Mouse (Mus musculus): ENCODE results near the gene Gm10188.

Gene Gm10188

DNA sequence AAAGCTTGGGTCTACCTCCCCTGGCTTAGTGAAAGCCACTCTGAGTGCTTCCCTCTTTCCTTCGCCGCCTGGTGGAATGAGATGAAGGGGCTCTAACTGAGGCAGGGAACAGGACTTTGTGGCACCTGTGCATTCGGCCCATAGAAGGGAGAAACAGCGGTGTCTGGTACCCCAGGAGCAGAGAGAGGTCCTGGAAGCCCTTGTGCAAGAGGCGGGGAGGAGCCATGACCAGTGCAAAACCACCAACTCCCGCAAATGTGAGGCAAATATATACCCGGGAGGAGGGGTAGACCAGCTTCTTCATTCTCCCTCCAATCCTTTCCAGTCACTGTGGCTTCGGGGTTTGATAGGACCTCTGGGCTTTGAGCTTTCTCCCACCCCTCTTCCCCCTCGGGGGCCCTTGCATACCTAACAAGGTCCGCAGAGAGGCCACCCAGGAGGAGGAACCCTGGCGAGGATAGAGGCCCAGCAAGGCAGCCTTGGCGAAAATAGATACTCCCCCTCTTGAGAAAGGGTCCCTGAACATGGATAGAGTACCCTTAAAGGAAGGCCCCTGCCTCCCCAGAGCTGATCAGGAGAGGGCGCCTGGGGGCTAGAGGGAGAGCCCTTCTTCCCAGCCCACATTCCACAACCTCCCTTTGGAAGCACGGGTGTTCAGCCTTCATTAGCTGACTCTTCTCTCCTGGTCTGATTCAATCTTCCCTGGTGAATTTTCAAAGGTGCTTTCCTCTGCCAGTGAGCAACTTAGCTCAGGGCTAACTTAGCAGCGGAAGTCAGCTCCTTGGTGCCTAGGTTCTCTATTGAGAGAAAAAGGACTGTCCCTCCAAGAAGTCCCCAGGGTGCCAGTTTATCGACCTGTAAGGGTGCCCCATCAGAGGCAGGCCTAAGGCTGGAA is 37.5 kb downstream of the Gm10188 start:
- no peak for DNase-seq

- DNase-seq = no peak
Measured at GRCm38 (mm10) chr1:132191093-132191785, 38.3 kb downstream of the Gm10188 start, which contains the start of the genes Lemd1 and AC124108.1. Lemd1 (plus strand) TSS chr1:132191431. AC124108.1 (plus strand) TSS chr1:132191457.

DNA sequence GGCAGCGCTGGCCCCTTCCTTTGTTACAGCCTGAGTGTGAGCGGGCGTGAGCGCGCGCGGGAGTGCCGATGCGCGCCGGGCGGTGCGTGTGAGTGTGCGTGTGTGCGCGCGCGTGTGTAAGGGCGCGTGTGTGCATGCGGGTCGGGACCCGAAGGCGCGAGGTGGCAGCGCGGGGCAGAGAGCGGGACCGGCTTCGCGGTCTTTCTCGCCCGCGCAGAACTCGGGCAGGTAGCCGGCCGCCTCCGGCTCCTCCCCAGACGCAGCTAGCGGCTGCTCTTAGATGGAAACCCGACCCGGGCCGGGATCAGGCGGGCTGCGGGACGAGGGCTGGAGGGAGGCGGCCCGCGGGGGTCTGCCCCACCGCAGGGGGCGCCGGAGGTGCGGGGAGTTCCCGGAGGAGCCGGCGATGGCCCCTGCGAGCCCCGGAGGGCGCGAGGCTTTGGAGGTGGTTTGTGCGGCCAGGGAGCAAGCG is 38.9 kb downstream of the Gm10188 start:
- no peak for DNase-seq

DNA sequence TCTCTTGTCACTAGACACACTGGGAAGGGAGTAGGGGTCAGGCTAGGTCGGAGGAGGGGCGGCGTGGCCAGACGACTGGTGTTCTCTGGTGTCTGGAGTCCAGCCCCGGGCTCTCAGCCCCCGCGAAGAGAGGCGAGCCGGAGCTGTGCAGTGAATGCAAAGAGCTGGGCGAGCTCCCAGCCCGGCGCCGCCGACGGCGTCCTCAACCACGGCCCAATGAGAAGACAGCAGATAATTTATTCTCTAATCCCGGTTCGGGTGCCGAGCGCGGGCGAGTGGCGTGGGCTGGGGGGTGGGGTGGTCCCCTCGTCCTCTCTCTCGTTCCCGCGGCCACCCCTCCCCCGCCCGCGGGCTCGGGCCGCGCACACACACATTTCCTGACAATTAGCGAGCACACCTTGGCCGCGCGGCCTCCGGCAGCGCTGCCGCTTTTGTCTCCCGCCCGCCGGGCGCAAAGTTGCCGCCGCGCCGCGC is 39.5 kb downstream of the Gm10188 start:
- no peak for DNase-seq

GRCm38 (mm10) chr1:132189231-132189630 is 40.3 kb downstream of the Gm10188 start:
- DNase-seq = no peak

DNA sequence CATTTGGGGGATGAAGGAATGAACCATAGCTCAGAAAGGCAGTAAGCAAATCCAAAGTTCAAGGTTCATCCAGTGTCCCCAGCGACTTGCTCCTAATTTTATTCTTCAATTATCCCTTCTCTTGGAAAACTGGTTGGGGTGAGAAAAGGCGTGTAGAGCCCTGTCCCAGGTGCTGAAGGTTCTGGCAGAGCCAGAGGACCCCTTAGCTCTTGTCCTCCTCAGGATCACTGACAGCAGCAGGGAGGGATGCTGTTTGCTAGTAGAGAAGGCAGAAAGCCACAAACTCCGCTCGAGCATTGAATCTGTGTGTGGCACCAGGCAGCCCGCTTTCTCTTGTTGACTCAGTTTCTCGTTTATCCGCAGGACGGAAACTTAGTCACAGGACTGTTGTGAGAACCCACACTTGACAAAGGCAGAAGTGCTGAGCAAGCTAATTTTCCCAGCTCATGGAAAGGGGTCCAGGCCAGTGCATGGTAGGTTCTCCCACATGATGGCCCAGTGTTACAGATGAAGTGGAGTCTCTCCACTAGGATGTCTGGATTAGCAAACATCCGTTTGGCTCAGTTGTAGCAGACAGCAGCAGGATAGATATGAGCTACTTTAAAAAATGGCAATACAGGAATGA is 41.0 kb downstream of the Gm10188 start:
- no peak for DNase-seq

DNA sequence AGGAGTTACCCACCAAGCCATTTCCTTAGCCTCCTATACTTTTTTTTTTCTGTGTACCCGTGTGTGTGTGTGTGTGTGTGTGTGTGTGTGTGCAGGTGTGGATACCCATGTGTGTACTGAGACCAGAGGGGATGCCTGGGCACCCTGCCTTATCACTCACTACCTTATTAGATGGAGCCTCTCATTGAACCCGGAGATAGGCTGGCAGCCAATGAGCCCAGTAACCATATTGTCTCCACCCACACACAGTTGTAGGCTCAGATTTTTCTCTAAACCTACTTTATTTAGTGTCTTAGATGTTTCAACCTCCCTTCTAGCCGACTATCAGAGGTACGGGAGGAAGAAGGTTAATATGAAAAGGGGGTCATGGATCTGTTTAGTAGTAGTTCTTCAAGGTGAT is 43.3 kb downstream of the Gm10188 start:
- DNase-seq = no peak

All from cerebellum, adult 8-10 months (tissue).